Mouse (Mus musculus) intestine, postnatal 0 days (tissue): Measurements from ENCODE around the gene Tec. TPM values are rescaled to one million over a fixed set of nuclear protein-coding genes. Genes with fewer than 3 reads are reported as not detected.
A peak's percentile ranks its signal among the peaks of the same experiment; 100 is the strongest.

Experiments used
- ATAC-seq: fragments of 200-750 bp; cut with Nextera tagmentation; 2 replicates; pipeline ENCODE4 v1.8.0; 2017; ENCODE audit warnings: mild to moderate bottlenecking, moderate TSS enrichment, moderate library complexity
- H3K27ac ChIP-seq: fragments of 300-500 bp; sonication (generic); 2 replicates; pipeline ENCODE4 v1.5.1; 2014; ENCODE audit warnings: mild to moderate bottlenecking, low read depth, low read length, moderate library complexity
- H3K27me3 ChIP-seq: fragments of 300-500 bp; sonication (generic); replicated peaks from 2 replicates; pipeline ENCODE4 v1.6.1; 2014; ENCODE audit warnings: low read length, mixed read lengths; ENCODE audit not compliant: control insufficient read depth, insufficient read depth
- H3K36me3 ChIP-seq: fragments of 300-500 bp; sonication (generic); 2 replicates; pipeline ENCODE4 v1.6.1; 2014; ENCODE audit warnings: mild to moderate bottlenecking, moderate library complexity; ENCODE audit not compliant: control insufficient read depth, insufficient read depth
- H3K4me1 ChIP-seq: fragments of 300-500 bp; sonication (generic); replicated peaks from 2 replicates; pipeline ENCODE4 v1.6.1; 2014; ENCODE audit warnings: antibody characterized with exemption, low read length, mixed read lengths; ENCODE audit not compliant: control insufficient read depth, insufficient read depth
- H3K4me2 ChIP-seq: fragments of 300-500 bp; sonication (generic); replicated peaks from 2 replicates; pipeline ENCODE4 v1.6.1; 2014; ENCODE audit warnings: low read depth, mild to moderate bottlenecking, moderate library complexity
- H3K4me3 ChIP-seq: fragments of 300-500 bp; sonication (generic); 2 replicates; pipeline ENCODE4 v1.5.1; 2014; ENCODE audit warnings: low read depth, low read length
- H3K9ac ChIP-seq: fragments of 300-500 bp; sonication (generic); 2 replicates; pipeline ENCODE4 v1.6.1; 2014; ENCODE audit warnings: mild to moderate bottlenecking, low read depth, low read length
- H3K9me3 ChIP-seq: fragments of 300-500 bp; sonication (generic); 2 replicates; pipeline ENCODE4 v1.6.1; 2016; ENCODE audit warnings: mixed run types; ENCODE audit not compliant: control insufficient read depth
- CTCF ChIP-seq: sonication (generic); IDR thresholded peaks from 2 replicates; pipeline ENCODE4 v1.5.1; 2016; ENCODE audit warnings: low read depth, mild to moderate bottlenecking, control low read depth, antibody characterized with exemption, moderate library complexity
- WGBS: fragments of 180-500 bp; shearing (Covaris S2); extraction: QIAGEN DNeasy Blood & Tissue Kit; methylation state at CpG from one replicate; pipeline ENCODE4 v1.1.7; 2014; 5-methylcytosine and 5-hydroxymethylcytosine counted together
- polyA plus RNA-seq: library from polyadenylated mRNA; unstranded; fragments of >200 nt; fragmentation: Nextera tagmentation; extraction: Ambion mirVana; gene quantifications from 2 replicates; pipeline ENCODE4 v1.2.1, GENCODE M21; 2015

The Tec gene
- polyA plus RNA-seq, 1 experiment from 2014 or later: 12.4 TPM

- Histone ChIP-seq H3K9ac (no peak overlapping the region), H3K27me3 (no peaks in the 10 kb centered on the region), H3K27ac (no peak overlapping the region), H3K4me3 (no peak overlapping the region), H3K9me3 (no peaks in the 10 kb centered on the region), H3K4me1 (no peaks in the 10 kb centered on the region), H3K4me2 (no peak overlapping the region), H3K36me3 (no peaks in the 10 kb centered on the region)
- ATAC-seq: no peak
- 46% methylated on average over 7 of the region's 7 CpGs for WGBS
- TF ChIP-seq CTCF: no peak
These were observed 131.4 kb downstream of the Tec start for GRCm38 (mm10) chr5:72736868-72737267.

GRCm38 (mm10) chr5:72736437-72736836 is 131.8 kb downstream of the Tec start:
- 62% methylated on average over 8 of the region's 8 CpGs for whole genome bisulfite sequencing
- no peaks in the 10 kb centered on the region for H3K36me3 ChIP-seq
- H3K27me3 ChIP-seq: no peaks in the 10 kb centered on the region
- no peak overlapping the region for H3K4me3 ChIP-seq
- no peaks in the 10 kb centered on the region for H3K9me3 ChIP-seq
- no peak overlapping the region for H3K4me2 ChIP-seq
- ATAC-seq: no peak
- no peaks in the 10 kb centered on the region for H3K4me1 ChIP-seq
- TF ChIP-seq CTCF: no peak
- no peak overlapping the region for H3K27ac ChIP-seq
- H3K9ac ChIP-seq: no peak overlapping the region

GRCm38 (mm10) chr5:72735763-72736162 is 132.5 kb downstream of the Tec start:
- H3K4me3 ChIP-seq: no peak overlapping the region
- 66% methylated on average over 7 of the region's 7 CpGs for WGBS
- H3K4me1 ChIP-seq: no peaks in the 10 kb centered on the region
- H3K27me3 ChIP-seq: no peaks in the 10 kb centered on the region
- no peaks in the 10 kb centered on the region for H3K36me3 ChIP-seq
- H3K4me2 ChIP-seq: no peak overlapping the region
- TF ChIP-seq CTCF: no peak
- no peaks in the 10 kb centered on the region for H3K9me3 ChIP-seq
- H3K9ac ChIP-seq: no peak overlapping the region
- ATAC-seq: no peak
- no peak overlapping the region for H3K27ac ChIP-seq

- no peak overlapping the region for H3K4me2 ChIP-seq
- no peak for ATAC-seq
- H3K4me1 ChIP-seq: no peaks in the 10 kb centered on the region
- WGBS: 94% methylated on average over 1 of the region's 1 CpGs
- H3K36me3 ChIP-seq: no peaks in the 10 kb centered on the region
- no peaks in the 10 kb centered on the region for H3K27me3 ChIP-seq
- H3K9me3 ChIP-seq: no peaks in the 10 kb centered on the region
- H3K4me3 ChIP-seq: no peak overlapping the region
- H3K9ac ChIP-seq: no peak overlapping the region
- no peak overlapping the region for H3K27ac ChIP-seq
- TF ChIP-seq CTCF: no peak
These were observed 135.4 kb downstream of the Tec start for GRCm38 (mm10) chr5:72732885-72733284.

- Histone ChIP-seq H3K4me1 (no peaks in the 10 kb centered on the region), H3K9ac (no peak overlapping the region), H3K4me2 (no peak overlapping the region), H3K27ac (no peak overlapping the region), H3K4me3 (no peak overlapping the region), H3K27me3 (no peaks in the 10 kb centered on the region), H3K36me3 (no peaks in the 10 kb centered on the region), H3K9me3 (no peaks in the 10 kb centered on the region)
- ATAC-seq: no peak
- TF ChIP-seq CTCF: no peak
- WGBS: 68% methylated on average over 3 of the region's 3 CpGs
These were observed 142.9 kb downstream of the Tec start for GRCm38 (mm10) chr5:72725404-72725803.

GRCm38 (mm10) chr5:72723429-72723828 is 144.9 kb downstream of the Tec start:
- H3K36me3 ChIP-seq: no peaks in the 10 kb centered on the region
- no peak overlapping the region for H3K4me2 ChIP-seq
- no peaks in the 10 kb centered on the region for H3K9me3 ChIP-seq
- no peak overlapping the region for H3K4me3 ChIP-seq
- no peak overlapping the region for H3K9ac ChIP-seq
- no peak for ATAC-seq
- WGBS: 77% methylated on average over 2 of the region's 2 CpGs
- no peaks in the 10 kb centered on the region for H3K27me3 ChIP-seq
- TF ChIP-seq CTCF: no peak
- H3K4me1 ChIP-seq: no peaks in the 10 kb centered on the region
- no peak overlapping the region for H3K27ac ChIP-seq

- no peak overlapping the region for H3K9ac ChIP-seq
- no peaks in the 10 kb centered on the region for H3K4me1 ChIP-seq
- H3K27ac ChIP-seq: no peak overlapping the region
- 71% methylated on average over 7 of the region's 7 CpGs for WGBS
- no peak for ATAC-seq
- no peak overlapping the region for H3K4me2 ChIP-seq
- H3K27me3 ChIP-seq: no peaks in the 10 kb centered on the region
- H3K9me3 ChIP-seq: no peaks in the 10 kb centered on the region
- TF ChIP-seq CTCF: peak; percentile 39
- H3K4me3 ChIP-seq: no peak overlapping the region
- no peaks in the 10 kb centered on the region for H3K36me3 ChIP-seq
These were observed 147.7 kb downstream of the Tec start for GRCm38 (mm10) chr5:72720587-72720986.
